Mouse (Mus musculus): ENCODE measurements at regions not wholly inside any gene's neighbourhood (a gene's known extent, or its start where the extent isn't known, plus 50 kb on each side); places are given as distances from the start of the nearest gene placed in this dataset.

- DNase-seq (ENCODE audit: low spot score in 2 of 2), result no peak
These were observed 167.7 kb upstream of the Atp10a start for GRCm38 (mm10) chr7:58488250-58488649.

Measured in adrenal gland, postnatal 4 days (tissue).